Mouse (Mus musculus): Measurements from ENCODE around the gene Cacng3. TPM values are rescaled to one million over a fixed set of nuclear protein-coding genes. Genes with fewer than 3 reads are reported as not detected.

The Cacng3 gene
- polyA plus RNA-seq (2015; fragmentation: Nextera tagmentation; extraction: Ambion mirVana), result not detected in 2 replicates

GRCm38 (mm10) chr7:122670442-122670872 lies at the start of gene Cacng3:
Gene Cacng3, plus strand, starts transcription at chr7:122670492.

Data from skeletal muscle tissue, postnatal 0 days (tissue).